Mouse (Mus musculus) embryonic facial prominence, embryonic 13.5 days (tissue): Measurements from ENCODE around the gene Mettl18. TPM values are rescaled to one million over a fixed set of nuclear protein-coding genes. Genes with fewer than 3 reads are reported as not detected.

Experiments used
- polyA plus RNA-seq: library from polyadenylated mRNA; unstranded; fragments of >200 nt; fragmentation: Nextera tagmentation; extraction: Ambion mirVana; gene quantifications from 2 replicates; pipeline ENCODE4 v1.2.1, GENCODE M21; 2015

Mettl18 gene
- polyA plus RNA-seq, 1 experiment from 2014 or later, result 10.5 TPM

Other genes starting within 250 kb of the Mettl18 start
- gene Kifap3, start 215.3 kb upstream of the Mettl18 start, polyA plus RNA-seq, result 57.0 and 60.1 TPM in 2 replicates
- gene Scyl3, start 65.8 kb upstream of the Mettl18 start, polyA plus RNA-seq, result 18.4 and 20.4 TPM in 2 replicates
- 20.5 and 20.9 TPM in 2 replicates for gene BC055324, start 93 bp upstream of the Mettl18 start, polyA plus RNA-seq
- gene Sele, start 53.3 kb downstream of the Mettl18 start, polyA plus RNA-seq, result not detected in 2 replicates
- gene Sell, start 67.1 kb downstream of the Mettl18 start, polyA plus RNA-seq, result 0.30 and 0.43 TPM in 2 replicates
- gene Selp, start 120.4 kb downstream of the Mettl18 start, polyA plus RNA-seq, result not detected in 2 replicates
- gene F5, start 156.9 kb downstream of the Mettl18 start, polyA plus RNA-seq, result 0.14 and 0.30 TPM in 2 replicates